Mouse (Mus musculus): ENCODE results near the gene Wasf2.

Gene Wasf2

DNA sequence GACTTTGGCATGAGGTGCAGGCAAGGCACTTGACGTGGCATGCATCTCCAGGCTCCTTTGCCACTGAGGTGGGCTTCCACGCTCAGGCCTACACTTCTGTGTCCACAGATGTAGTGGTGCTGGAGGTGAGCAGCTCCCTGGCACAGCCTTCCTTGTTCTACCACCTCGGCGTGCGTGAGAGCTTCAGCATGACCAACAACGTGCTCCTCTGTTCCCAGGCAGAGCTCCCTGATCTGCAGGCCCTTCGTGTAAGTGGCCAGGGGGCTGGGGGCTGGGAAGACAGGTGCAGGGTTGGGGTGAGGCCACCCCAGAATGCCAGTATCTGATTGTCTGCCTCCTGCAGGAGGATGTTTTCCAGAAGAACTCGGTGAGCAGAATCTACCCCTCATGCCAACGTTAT lies 112.4 kb downstream of the Wasf2 start:
- no peak for DNase-seq

DNA sequence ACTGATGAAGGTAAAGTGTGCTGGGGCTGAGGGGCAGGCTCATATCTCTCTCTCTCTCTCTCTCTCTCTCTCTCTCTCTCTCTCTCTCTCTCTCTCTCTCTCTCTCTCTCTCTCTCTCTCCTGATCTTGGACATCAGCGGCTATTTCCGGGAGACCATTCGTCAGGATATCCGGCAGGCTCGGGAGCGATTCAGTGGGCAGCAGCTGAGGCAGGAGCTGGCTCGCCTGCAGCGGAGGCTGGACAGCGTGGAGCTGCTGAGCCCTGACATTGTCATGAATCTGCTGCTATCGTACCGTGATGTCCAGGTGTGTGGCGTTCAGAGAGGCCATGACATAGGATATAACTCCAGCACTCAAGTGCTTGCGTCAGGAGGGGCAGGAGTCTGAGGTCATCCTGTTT lies 113.2 kb downstream of the Wasf2 start:
- DNase-seq = no peak

DNA sequence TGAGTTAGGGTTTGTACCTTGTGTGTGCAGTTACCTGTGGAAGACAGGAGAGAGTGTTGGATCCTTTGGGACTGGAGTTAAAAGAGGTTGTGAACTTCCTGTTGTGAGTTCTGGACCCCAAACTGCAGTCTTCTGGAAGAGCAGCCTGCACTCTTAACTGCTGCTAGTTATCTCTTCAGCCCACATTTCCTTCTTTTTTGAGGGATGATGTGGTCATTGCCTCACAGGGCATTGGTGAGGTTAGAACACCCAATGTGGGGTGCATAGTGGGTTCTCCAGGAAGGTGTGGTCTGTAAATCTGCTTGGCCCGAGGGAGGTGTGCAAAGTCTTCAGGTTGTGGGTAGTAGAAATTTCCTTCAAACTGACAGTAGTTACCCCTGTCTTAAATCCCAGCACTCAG lies 114.0 kb downstream of the Wasf2 start:
- no peak for DNase-seq

DNA sequence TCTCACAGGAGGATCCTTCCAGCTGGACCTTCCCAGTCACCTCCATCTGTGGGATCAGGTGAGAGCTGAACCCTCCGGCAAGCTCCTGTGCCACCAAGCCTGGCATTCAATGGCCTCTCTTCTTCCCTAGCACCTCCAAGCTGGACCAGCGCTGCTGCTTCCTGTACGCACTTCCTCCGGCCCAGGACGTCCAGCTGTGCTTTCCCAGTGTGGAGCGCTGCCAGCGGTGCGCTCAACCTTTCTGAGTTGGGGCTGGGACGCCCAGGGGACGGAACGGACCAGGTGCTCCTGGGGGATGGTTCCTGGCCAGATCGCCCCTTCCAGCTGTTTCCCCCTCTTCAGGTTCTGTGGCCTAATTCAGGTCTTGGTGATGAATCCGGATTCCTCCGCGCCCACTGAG lies 116.8 kb downstream of the Wasf2 start:
- no peak for DNase-seq

GRCm38 (mm10) chr4:133247806-133248449 lies 117.6 kb downstream of the Wasf2 start:
- no peak for DNase-seq
